Mouse (Mus musculus) liver, adult 2 months (tissue): ENCODE measurements around the gene Cenpm.

Experiments used
- CTCF ChIP-seq: fragments of 200-500 bp; IDR thresholded peaks from 2 replicates; pipeline ENCODE4 v1.5.1; 2011; ENCODE audit warnings: low read depth, low read length, control low read depth
- POLR2A ChIP-seq: fragments of 200-500 bp; IDR thresholded peaks from 2 replicates; pipeline ENCODE4 v1.6.1; 2011; ENCODE audit warnings: low read length, control low read depth; ENCODE audit not compliant: insufficient read depth; ENCODE audit errors: extremely low read depth

GRCm38 (mm10) chr15:82213222-82213621, 31.3 kb downstream of the Cenpm start:
- TF ChIP-seq CTCF (no peak), POLR2A (no peak)
